Mouse (Mus musculus) brain, embryonic 18.5 days (tissue): ENCODE results near the gene Plekhm2.

ENCODE experiments used
- DNase-seq: peaks from one replicate; pipeline ENCODE4 v3.0.0-alpha.2; 2012; ENCODE audit warnings: low read depth, low spot score

Gene Plekhm2

GRCm38 (mm10) chr4:141664799-141665198 is at the start of gene Plekhm2:
TSS of gene Plekhm2 (minus strand) at chr4:141664899.
- DNase-seq = no peak

GRCm38 (mm10) chr4:141713598-141714142 is 49.0 kb upstream of the Plekhm2 start:
- no peak for DNase-seq

GRCm38 (mm10) chr4:141711250-141711649 is 46.6 kb upstream of the Plekhm2 start:
- DNase-seq = no peak

GRCm38 (mm10) chr4:141708971-141709370 is 44.3 kb upstream of the Plekhm2 start:
- no peak for DNase-seq

- DNase-seq = no peak
Observed at GRCm38 (mm10) chr4:141708005-141708404, 43.3 kb upstream of the Plekhm2 start.

GRCm38 (mm10) chr4:141705331-141705730 is 40.6 kb upstream of the Plekhm2 start:
- DNase-seq = peak; percentile 36

GRCm38 (mm10) chr4:141704625-141705024 is 39.9 kb upstream of the Plekhm2 start:
- DNase-seq = no peak

- DNase-seq = no peak
Observed at GRCm38 (mm10) chr4:141694719-141695118, 30.0 kb upstream of the Plekhm2 start.

GRCm38 (mm10) chr4:141688505-141688904 is 23.8 kb upstream of the Plekhm2 start:
- DNase-seq = no peak

- DNase-seq = no peak
Observed at GRCm38 (mm10) chr4:141686525-141686924, 21.8 kb upstream of the Plekhm2 start.

- no peak for DNase-seq
Observed at GRCm38 (mm10) chr4:141686093-141686492, 21.4 kb upstream of the Plekhm2 start.

- no peak for DNase-seq
Observed at GRCm38 (mm10) chr4:141685499-141685898, 20.8 kb upstream of the Plekhm2 start, which contains the start of gene Rsc1a1. TSS of gene Rsc1a1 (minus strand) at chr4:141685599.

GRCm38 (mm10) chr4:141682706-141683230 is 18.1 kb upstream of the Plekhm2 start:
- no peak for DNase-seq

GRCm38 (mm10) chr4:141681767-141682166 is 17.1 kb upstream of the Plekhm2 start:
- DNase-seq = no peak

GRCm38 (mm10) chr4:141680892-141681291 is 16.2 kb upstream of the Plekhm2 start:
- no peak for DNase-seq

- DNase-seq = no peak
Observed at GRCm38 (mm10) chr4:141679016-141679415, 14.3 kb upstream of the Plekhm2 start.

GRCm38 (mm10) chr4:141676462-141676979 is 11.8 kb upstream of the Plekhm2 start:
- no peak for DNase-seq

- no peak for DNase-seq
Observed at GRCm38 (mm10) chr4:141672325-141672724, 7.6 kb upstream of the Plekhm2 start.

- no peak for DNase-seq
Observed at GRCm38 (mm10) chr4:141671389-141671788, 6.7 kb upstream of the Plekhm2 start.

- no peak for DNase-seq
Observed at GRCm38 (mm10) chr4:141669898-141670712, 5.4 kb upstream of the Plekhm2 start.

- DNase-seq = peak; percentile 22
Observed at GRCm38 (mm10) chr4:141664011-141664745, 521 bp downstream of the Plekhm2 start.
